Mouse (Mus musculus) midbrain, postnatal 0 days (tissue): ENCODE results near the gene Sucnr1. TPM values are rescaled to one million over a fixed set of nuclear protein-coding genes. Genes with fewer than 3 reads are reported as not detected.

ENCODE experiments used
- ATAC-seq: fragments of 200-750 bp; cut with Nextera tagmentation; 2 replicates; pipeline ENCODE4 v1.8.0; 2017; ENCODE audit warnings: moderate number of reproducible peaks, mild to moderate bottlenecking, moderate TSS enrichment, moderate library complexity; ENCODE audit not compliant: low FRiP score
- DNase-seq: peaks from one replicate; pipeline ENCODE4 v3.0.0-alpha.2; 2015; ENCODE audit warnings: low spot score
- H3K27ac ChIP-seq: fragments of 300-500 bp; sonication (generic); 2 replicates; pipeline ENCODE4 v1.5.1; 2014; ENCODE audit warnings: low read depth, mild to moderate bottlenecking, low read length, mixed read lengths
- H3K27me3 ChIP-seq: fragments of 300-500 bp; sonication (generic); 2 replicates; pipeline ENCODE4 v1.6.1; 2014; ENCODE audit warnings: low read length, control low read depth, mixed read lengths; ENCODE audit not compliant: insufficient read depth
- H3K36me3 ChIP-seq: fragments of 300-500 bp; sonication (generic); 2 replicates; pipeline ENCODE4 v1.6.1; 2014; ENCODE audit warnings: low read length, control low read depth, mixed read lengths; ENCODE audit not compliant: insufficient read depth
- H3K4me1 ChIP-seq: fragments of 300-500 bp; sonication (generic); 2 replicates; pipeline ENCODE4 v1.6.1; 2014; ENCODE audit warnings: mild to moderate bottlenecking, control low read depth, antibody characterized with exemption, low read length, mixed read lengths; ENCODE audit not compliant: insufficient read depth
- H3K4me2 ChIP-seq: fragments of 300-500 bp; sonication (generic); 2 replicates; pipeline ENCODE4 v1.6.1; 2014; ENCODE audit warnings: low read depth, mild to moderate bottlenecking, low read length, mixed read lengths; ENCODE audit not compliant: poor library complexity, severe bottlenecking
- H3K4me3 ChIP-seq: fragments of 300-500 bp; sonication (generic); 2 replicates; pipeline ENCODE4 v1.5.1; 2014; ENCODE audit warnings: low read depth, mild to moderate bottlenecking, low read length, moderate library complexity
- H3K9ac ChIP-seq: fragments of 300-500 bp; sonication (generic); replicated peaks from 2 replicates; pipeline ENCODE4 v1.6.1; 2014; ENCODE audit warnings: mild to moderate bottlenecking, low read length, moderate library complexity, mixed read lengths; ENCODE audit not compliant: poor library complexity, severe bottlenecking
- H3K9me3 ChIP-seq: fragments of 300-500 bp; sonication (generic); 2 replicates; pipeline ENCODE4 v1.6.1; 2016; ENCODE audit warnings: low read length, control low read depth
- CTCF ChIP-seq: IDR thresholded peaks from 2 replicates; pipeline ENCODE4 v1.5.1; 2016; ENCODE audit warnings: antibody characterized with exemption, mild to moderate bottlenecking
- WGBS: fragments of 180-500 bp; shearing (Covaris S2); extraction: QIAGEN DNeasy Blood & Tissue Kit; methylation state at CpG from one replicate; pipeline ENCODE4 v1.1.7; 2014; 5-methylcytosine and 5-hydroxymethylcytosine counted together
- polyA plus RNA-seq: library from polyadenylated mRNA; unstranded; fragments of >200 nt; fragmentation: Nextera tagmentation; extraction: Ambion mirVana; gene quantifications from 2 replicates; pipeline ENCODE4 v1.2.1, GENCODE M21; 2015
- total RNA-seq: library from RNA; depleted of rRNA; stranded (reverse); fragments of >200 nt; gene quantifications from 2 replicates; pipeline ENCODE4 v1.2.3, GENCODE M21; 2014; rRNA removed

Gene Sucnr1
- total and polyA plus RNA-seq, 2 experiments from 2014 or later = not detected

- Histone ChIP-seq H3K9ac (no peak overlapping the region), H3K4me1 (no peaks in the 10 kb centered on the region), H3K27ac (no peak overlapping the region), H3K36me3 (no peaks in the 10 kb centered on the region), H3K9me3 (no peaks in the 10 kb centered on the region), H3K4me3 (no peak overlapping the region), H3K27me3 (no peaks in the 10 kb centered on the region), H3K4me2 (no peak overlapping the region)
- TF ChIP-seq CTCF = no peak
- peak; percentile 67; the same call in 1 of the 2 replicates for ATAC-seq
- WGBS = 50% methylated on average over 9 of the region's 9 CpGs
- no peak for DNase-seq
Observed at GRCm38 (mm10) chr3:60123859-60124794, 42.5 kb downstream of the Sucnr1 start.

GRCm38 (mm10) chr3:60126564-60126963 is 44.9 kb downstream of the Sucnr1 start:
- no peaks in the 10 kb centered on the region for H3K9me3 ChIP-seq
- H3K4me1 ChIP-seq = no peaks in the 10 kb centered on the region
- no peak overlapping the region for H3K4me3 ChIP-seq
- H3K27ac ChIP-seq = no peak overlapping the region
- no peaks in the 10 kb centered on the region for H3K36me3 ChIP-seq
- DNase-seq = no peak
- H3K4me2 ChIP-seq = no peak overlapping the region
- no peak overlapping the region for H3K9ac ChIP-seq
- TF ChIP-seq CTCF = no peak
- no peaks in the 10 kb centered on the region for H3K27me3 ChIP-seq
- WGBS = 89% methylated on average over 2 of the region's 2 CpGs
- no peak for ATAC-seq

- Histone ChIP-seq H3K4me2 (no peak overlapping the region), H3K4me3 (no peak overlapping the region), H3K27ac (no peak overlapping the region), H3K9ac (no peak overlapping the region), H3K27me3 (no peaks in the 10 kb centered on the region), H3K9me3 (no peaks in the 10 kb centered on the region), H3K4me1 (no peaks in the 10 kb centered on the region), H3K36me3 (no peaks in the 10 kb centered on the region)
- DNase-seq (no peak), ATAC-seq (no peak)
- TF ChIP-seq CTCF = no peak
- 81% methylated on average over 2 of the region's 2 CpGs for WGBS
Observed at GRCm38 (mm10) chr3:60128282-60128681, 46.6 kb downstream of the Sucnr1 start.

GRCm38 (mm10) chr3:60135801-60136200 is 54.1 kb downstream of the Sucnr1 start:
- H3K27ac ChIP-seq = no peak overlapping the region
- WGBS = 77% methylated on average over 2 of the region's 2 CpGs
- DNase-seq (no peak), ATAC-seq (no peak)
- no peak overlapping the region for H3K9ac ChIP-seq
- H3K4me2 ChIP-seq = no peak overlapping the region
- no peaks in the 10 kb centered on the region for H3K4me1 ChIP-seq
- no peaks in the 10 kb centered on the region for H3K27me3 ChIP-seq
- no peak for TF ChIP-seq CTCF
- H3K4me3 ChIP-seq = no peak overlapping the region
- no peaks in the 10 kb centered on the region for H3K36me3 ChIP-seq
- no peaks in the 10 kb centered on the region for H3K9me3 ChIP-seq

Other genes with a start within 250 kb of the Sucnr1 start
- not detected in 2 replicates for gene Gm8298, start 220.8 kb upstream of the Sucnr1 start, total RNA-seq
- not detected in 2 replicates for gene Gm8298, start 220.8 kb upstream of the Sucnr1 start, polyA plus RNA-seq
- gene C130079G13Rik, start 156.7 kb upstream of the Sucnr1 start, total RNA-seq = 0.11 TPM in 1 of 2 replicates, not detected in the other
- not detected in 2 replicates for gene C130079G13Rik, start 156.7 kb upstream of the Sucnr1 start, polyA plus RNA-seq
- not detected in 2 replicates for gene Aadacl2, start 75.1 kb upstream of the Sucnr1 start, total RNA-seq
- not detected in 2 replicates for gene Aadacl2, start 75.1 kb upstream of the Sucnr1 start, polyA plus RNA-seq
- gene Aadac, start 56.2 kb upstream of the Sucnr1 start, total RNA-seq = 0.19 TPM in 1 of 2 replicates, not detected in the other
- gene Aadac, start 56.2 kb upstream of the Sucnr1 start, polyA plus RNA-seq = not detected in 2 replicates